Mouse (Mus musculus) layer of hippocampus, adult 2 months (tissue): ENCODE measurements around the gene Mob2. TPM values are rescaled to one million over a fixed set of nuclear protein-coding genes. Genes with fewer than 3 reads are reported as not detected.

Experiments
- DNase-seq, 2 experiments: peaks; one replicate each; pipeline ENCODE4 v3.0.0; 2022; ENCODE audit warnings: low spot score in 2 of 2
- H3K27ac ChIP-seq: fragments of 200-600 bp; 2 replicates; pipeline ENCODE4 v1.8.1; 2022
- H3K4me3 ChIP-seq: fragments of 200-600 bp; 2 replicates; pipeline ENCODE4 v1.8.1; 2022; ENCODE audit warnings: mild to moderate bottlenecking
- CTCF ChIP-seq: fragments of 200-600 bp; conservative IDR thresholded peaks from 2 replicates; pipeline ENCODE4 v1.8.1; 2022; ENCODE audit warnings: antibody characterized with exemption, mild to moderate bottlenecking, moderate library complexity
- total RNA-seq, 2 experiments: library from RNA; stranded (reverse); gene quantifications; 2 replicates each; pipeline ENCODE4 v1.2.3; 2021

Mob2 gene
- total RNA-seq, 2 experiments from 2014 or later: 29.0 to 29.3 TPM

DNA sequence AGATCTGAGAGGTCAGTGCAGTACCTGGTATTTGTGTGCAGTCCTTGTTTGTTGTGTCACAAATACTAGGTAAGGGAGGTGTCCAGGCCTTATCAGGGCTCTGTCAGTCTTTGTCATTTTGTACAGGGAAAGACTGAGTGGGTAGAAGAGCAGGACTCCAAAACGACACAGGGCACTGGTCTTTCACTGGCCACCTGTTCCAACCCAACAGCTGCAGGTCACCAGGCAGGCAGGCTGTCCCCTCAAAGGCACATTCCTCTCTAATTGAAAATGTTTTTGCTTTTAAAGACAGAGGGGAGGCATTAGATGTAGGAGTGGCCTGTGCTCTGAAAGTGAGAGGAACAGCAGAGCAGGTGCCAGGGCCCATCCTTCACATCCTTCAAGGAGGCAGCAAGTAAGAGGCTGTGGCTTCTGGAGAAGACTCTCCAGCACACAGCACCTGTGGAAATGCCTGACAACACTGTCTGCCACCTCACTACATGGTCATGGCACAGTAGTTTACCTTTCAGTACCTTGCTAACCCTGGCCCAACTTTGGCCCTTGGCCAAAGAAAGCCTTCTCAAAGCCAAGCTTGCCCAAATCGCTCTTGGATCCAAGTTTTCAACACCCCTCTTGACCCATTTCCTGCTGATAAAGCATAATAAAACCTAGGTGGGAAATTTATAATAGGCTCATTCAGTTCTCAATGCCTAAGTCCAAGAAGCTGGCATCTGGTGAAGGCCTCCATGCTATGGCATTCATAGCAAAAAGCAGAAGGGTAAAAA lies 25.6 kb downstream of the Mob2 start:
- H3K27ac ChIP-seq: no peak overlapping the region
- TF ChIP-seq CTCF: no peak
- DNase-seq: no peak

DNA sequence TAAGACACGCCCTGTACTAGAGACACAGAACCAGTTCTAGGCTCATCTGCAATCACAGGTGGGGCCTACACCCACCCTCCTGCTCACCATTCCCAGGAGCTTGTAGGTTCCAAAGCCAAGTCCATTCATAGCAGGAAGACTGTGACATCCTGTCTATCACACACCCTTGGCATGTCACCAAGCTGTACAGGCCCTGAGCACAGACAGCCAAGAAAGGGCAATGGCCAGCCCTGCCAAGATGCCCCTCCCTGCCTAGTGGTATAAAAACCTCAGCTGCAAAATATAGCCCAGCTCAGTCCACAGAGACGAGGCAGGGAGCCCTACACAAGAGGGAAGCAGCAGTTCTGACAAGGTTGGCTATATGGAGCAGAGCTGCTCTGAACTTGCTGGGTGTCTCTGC lies 26.7 kb downstream of the Mob2 start:
- no peak for TF ChIP-seq CTCF
- no peak overlapping the region for H3K27ac ChIP-seq
- no peak for DNase-seq
- no peak overlapping the region for H3K4me3 ChIP-seq

More for the DNA sequence above, 25.6 kb downstream of the Mob2 start:
- no peak overlapping the region for H3K4me3 ChIP-seq

DNA sequence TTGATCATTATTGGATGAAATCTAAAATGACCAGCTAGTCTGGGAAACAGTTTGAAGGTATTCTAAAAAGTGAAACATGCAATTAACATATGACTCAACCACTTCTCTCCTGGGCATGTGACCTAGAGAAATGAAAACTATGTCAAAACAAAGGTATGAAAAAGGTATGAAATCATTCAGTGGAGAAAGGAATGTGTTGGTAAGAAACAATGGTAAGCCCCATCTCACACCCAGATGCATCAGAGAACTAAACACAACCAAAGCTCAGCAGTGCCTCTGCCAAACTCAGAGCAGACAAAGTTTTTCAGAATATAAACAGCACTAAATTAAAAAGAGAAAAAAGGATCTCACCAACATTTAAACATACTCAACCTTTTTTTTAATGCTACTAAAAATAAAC lies 30.8 kb downstream of the Mob2 start:
- no peak for DNase-seq
- no peak for TF ChIP-seq CTCF
- no peak overlapping the region for H3K27ac ChIP-seq
- H3K4me3 ChIP-seq: no peak overlapping the region

DNA sequence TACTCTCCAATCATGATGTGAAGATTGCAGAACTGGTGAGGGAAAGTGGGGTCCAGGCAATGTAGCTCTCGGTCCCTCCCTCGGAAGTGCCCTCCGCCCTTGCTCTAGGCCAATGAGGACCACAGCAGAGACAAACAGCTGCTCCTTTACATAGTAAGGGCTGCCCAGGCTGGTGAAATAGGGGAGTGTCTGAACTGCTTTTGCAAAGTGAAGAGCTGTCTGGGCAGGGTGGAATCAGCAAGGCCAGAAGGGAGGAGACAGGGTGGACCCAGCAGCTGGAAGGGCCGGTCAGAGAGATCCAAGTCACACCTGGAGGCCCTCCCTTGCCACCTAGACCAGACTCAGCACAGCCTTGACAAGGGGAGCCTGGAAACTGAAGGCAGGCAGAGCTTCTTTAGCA lies 34.9 kb downstream of the Mob2 start:
- Histone ChIP-seq H3K27ac (no peak overlapping the region), H3K4me3 (no peak overlapping the region)
- TF ChIP-seq CTCF: no peak
- DNase-seq: no peak

DNA sequence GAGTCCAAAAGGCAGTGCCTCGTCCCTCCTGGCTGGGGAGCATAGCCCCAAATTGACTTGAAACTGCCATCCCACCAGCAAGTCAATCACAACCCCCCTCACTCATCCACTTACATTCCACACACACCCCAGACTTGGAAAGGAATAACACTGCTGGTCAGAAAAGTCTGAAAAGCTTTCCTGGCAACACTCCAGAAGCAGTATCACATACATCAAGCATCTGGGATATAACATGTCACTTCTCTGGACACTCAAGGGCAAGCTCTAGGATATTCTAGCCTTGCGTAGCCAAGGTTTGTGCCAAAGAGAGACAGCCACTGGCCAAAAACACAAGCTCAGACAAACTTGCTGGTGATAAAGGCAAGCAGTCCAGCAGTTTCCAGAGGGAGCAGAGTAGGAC lies 35.7 kb downstream of the Mob2 start:
- no peak overlapping the region for H3K4me3 ChIP-seq
- no peak overlapping the region for H3K27ac ChIP-seq
- no peak for DNase-seq
- TF ChIP-seq CTCF: no peak

DNA sequence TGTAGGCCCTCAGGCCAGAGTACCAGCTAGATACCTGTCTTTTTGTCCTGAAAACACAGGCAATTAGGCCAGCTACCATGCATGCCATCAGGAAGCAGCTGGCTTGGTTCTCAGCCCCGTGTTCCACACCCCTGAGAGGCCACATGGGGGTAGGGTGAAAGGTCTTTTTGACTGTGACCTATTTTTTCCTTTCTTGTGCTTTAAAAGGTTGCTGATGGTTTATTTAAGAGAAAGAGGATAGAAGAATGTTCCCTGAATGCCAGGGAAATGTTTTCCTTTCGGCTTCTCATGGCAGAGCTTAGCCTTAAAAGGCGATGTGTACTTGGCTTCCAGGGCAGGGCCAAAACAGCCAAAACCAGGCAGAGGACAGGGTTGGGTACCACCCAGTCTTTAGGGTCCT lies 40.0 kb downstream of the Mob2 start:
- TF ChIP-seq CTCF: no peak
- no peak for DNase-seq
- no peak overlapping the region for H3K4me3 ChIP-seq
- peak overlapping the region; percentile 32; the same call in 1 of the 2 replicates for H3K27ac ChIP-seq

DNA sequence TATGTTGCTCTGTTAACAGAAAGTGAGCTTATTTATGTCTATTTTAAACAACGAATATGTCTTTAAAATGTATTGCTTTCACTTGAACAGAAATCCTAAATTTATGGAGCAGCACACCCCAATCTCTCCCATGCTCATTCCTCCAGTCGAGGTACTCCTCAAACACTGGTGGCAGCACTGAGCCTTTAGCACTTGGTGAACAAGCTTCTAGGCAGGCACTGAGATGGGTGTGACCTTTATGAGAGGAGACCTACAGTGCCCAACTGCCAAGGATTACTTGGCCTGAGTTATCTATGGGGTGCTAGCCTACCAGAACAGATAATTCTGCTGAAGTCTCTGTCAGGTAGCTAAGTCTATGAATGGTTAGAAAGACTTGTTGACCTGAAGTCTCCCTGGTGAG lies 41.2 kb downstream of the Mob2 start:
- H3K27ac ChIP-seq: no peak overlapping the region
- DNase-seq: no peak
- peak; percentile 64 for TF ChIP-seq CTCF
- no peak overlapping the region for H3K4me3 ChIP-seq

DNA sequence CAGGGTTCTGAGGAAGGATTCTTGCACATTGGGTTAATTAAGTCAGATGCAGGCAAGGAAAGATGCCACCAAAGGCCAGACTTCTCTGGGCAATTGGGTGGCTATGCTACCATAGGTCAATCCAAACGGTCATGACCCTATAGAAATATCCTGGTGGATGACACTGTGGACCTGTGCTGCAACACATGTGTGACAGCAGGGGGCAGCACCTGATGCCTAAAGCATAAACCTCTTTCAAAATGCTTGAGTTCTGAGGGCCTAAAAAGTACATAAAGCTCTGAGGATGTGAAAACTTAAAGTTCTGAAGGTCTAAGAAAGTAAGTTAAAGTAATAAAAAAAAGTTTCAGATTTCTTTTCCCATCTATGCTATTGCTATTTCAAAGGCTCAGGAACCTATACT lies 44.3 kb downstream of the Mob2 start:
- H3K27ac ChIP-seq: no peak overlapping the region
- peak; percentile 97 for TF ChIP-seq CTCF
- DNase-seq: peak; percentile 31 to 39
- no peak overlapping the region for H3K4me3 ChIP-seq

DNA sequence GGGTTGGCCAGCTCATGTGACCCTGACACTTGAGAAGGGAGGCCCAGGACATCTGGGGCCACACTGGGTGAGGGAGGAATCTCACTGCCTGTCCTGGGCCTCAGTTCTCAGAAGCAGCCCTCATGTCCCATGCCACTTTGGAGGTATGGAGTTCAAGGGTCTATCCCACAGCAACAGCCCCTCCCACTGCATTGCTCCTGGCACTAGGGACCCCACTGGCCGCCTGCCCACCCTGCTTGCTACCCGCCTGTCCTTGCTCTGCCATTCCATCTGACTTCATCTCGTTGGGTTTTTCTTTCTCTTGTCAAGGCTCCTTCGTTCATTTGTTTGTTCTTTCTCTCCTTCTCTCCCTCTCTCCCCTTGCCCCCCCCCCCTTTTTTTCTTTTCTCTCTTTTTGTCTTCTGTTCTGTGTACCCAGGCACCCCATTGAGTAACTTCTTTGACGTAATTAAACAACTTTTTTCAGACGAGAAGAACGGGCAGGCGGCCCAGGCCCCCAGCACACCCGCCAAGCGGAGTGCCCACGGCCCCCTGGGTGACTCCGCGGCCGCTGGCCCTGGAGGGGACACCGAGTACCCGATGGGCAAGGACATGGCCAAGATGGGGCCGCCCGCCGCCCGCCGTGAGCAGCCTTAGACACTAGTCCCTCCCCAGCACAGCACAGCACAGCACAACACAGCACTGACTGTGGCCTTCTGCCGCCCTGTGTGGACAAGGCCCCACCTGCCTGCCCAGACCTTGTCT lies 59.1 kb downstream of the Mob2 start:
- H3K27ac ChIP-seq: peak overlapping the region; percentile 58; the same call in 1 of the 2 replicates

DNA sequence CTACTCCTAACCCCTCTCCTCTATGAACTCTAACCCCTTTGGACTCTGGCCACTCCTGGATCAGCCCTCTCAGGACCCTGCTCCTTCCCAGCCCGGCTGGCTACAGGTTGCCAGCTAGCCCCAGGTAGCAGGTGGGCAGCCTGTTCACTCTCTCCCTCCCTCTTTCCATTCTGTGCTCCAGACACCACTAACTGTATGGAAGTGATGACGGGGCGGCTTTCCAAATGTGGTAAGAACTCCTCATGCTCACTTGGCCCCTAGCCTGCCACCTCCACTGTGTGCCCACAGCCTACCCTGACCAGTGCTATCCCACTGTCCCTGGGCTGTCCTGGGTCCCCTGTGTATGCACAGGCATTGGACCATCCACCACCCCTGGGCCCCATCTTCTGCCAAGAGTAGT lies 60.2 kb downstream of the Mob2 start:
- DNase-seq: no peak
- Histone ChIP-seq H3K27ac (peak overlapping the region; percentile 44; the same call in 1 of the 2 replicates), H3K4me3 (no peak overlapping the region)
- no peak for TF ChIP-seq CTCF

More for the DNA sequence above, 59.1 kb downstream of the Mob2 start:
- TF ChIP-seq CTCF: no peak
- no peak overlapping the region for H3K4me3 ChIP-seq
- DNase-seq: no peak

DNA sequence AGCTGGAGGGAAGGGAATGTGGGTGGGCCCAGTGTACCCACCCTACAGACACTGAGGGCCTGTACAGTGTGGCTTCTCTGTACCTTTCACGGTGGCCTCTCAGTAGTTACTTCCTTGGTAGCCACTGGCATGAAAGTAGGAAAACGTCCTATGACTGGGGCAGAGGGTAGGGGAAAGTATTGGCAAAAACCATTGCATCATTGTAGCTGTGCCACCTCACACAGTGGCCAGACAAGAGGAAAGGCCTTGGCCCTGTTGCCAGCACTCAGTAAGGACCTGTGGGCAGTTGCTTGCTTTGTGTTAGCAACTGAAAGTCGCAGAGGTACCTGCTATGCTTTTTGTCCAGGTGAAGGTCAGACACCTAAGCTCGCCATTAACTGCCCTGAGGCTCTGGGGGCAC lies 66.7 kb downstream of the Mob2 start:
- TF ChIP-seq CTCF: no peak
- no peak overlapping the region for H3K27ac ChIP-seq
- no peak overlapping the region for H3K4me3 ChIP-seq
- no peak for DNase-seq

DNA sequence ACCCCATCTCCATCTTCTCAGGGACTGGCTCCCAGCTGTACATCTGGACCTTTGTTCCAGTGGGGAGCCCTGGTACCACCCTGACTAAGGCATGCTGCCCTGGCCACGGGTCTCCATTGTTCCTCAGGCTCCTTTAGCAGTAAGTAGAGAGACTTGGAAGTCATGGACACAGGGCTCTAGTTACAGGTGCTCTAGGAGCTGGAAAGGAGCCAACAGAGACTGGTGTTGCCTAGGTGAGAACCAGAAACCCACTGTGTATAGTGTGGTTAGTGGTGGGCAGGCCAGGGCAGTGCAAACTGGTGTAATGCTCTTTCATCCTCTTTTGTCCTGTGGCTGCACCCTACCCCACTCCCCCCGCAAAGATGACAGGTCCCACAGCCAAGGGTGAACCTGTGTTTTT lies 69.7 kb downstream of the Mob2 start:
- no peak for DNase-seq

DNA sequence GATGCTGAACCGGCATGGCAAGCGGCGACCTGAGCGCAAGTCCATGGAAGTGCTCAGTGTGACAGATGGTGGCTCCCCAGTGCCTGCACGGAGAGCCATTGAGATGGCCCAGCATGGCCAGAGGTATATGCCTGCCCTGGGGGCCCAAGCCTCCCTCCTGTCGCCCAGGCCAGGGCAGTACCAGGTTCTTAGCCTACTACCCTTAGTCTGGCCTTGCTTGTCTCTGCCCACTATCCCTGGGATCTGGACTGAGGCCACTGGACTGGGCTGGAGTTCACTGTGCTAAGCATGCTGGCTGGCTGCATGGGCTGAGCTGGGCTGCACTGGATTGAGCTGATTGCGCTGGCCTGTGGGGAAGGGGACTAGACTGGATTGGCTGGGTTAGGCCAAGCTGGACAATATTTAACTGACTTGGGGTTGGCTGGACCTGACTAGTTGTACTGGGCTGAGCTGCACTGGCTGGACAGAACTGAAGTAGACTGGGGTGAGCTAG lies 72.5 kb downstream of the Mob2 start:
- no peak for TF ChIP-seq CTCF
- Histone ChIP-seq H3K27ac (no peak overlapping the region), H3K4me3 (no peak overlapping the region)
- no peak for DNase-seq

More for the DNA sequence above, 69.7 kb downstream of the Mob2 start:
- H3K4me3 ChIP-seq: no peak overlapping the region
- H3K27ac ChIP-seq: peak overlapping the region; percentile 39; the same call in 1 of the 2 replicates
- no peak for TF ChIP-seq CTCF
